Mouse (Mus musculus): ENCODE data around the gene Tlk2.

Gene Tlk2

DNA sequence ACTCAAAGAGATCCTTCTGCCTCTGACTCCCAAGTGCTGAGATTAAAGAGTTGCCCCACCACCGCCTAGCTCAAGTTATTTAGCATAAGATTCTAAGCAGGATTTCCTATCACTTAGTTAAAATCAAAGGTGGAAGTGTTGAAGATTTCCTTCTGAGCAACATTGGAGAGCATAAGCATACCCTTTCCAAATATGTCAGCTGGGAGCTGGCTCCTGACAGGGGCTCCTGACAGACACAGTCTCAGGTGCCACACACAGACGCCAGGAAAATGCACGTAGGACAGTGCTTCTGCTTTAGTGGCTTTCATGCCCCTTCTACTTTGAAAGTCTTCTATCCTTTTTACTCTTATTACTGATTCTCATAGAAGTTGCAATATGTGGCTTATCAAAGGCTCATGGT lies 13.6 kb downstream of the Tlk2 start:
- ChIA-PET CTCF (interaction anchor here in 1 of 4 experiments (1.6 kb wide), 1 partner anchor 11 kb away, joined by 9 read pairs; no protein-coding TSS in a partner anchor), POLR2A (interaction anchor here in 2 of 4 experiments (0.8 to 1.6 kb wide), 10 partner anchors 9 to 26 kb away, joined by 3 to 9 read pairs (median 3); partner anchors contain the start of gene Tlk2 (in 1 of the 2))

DNA sequence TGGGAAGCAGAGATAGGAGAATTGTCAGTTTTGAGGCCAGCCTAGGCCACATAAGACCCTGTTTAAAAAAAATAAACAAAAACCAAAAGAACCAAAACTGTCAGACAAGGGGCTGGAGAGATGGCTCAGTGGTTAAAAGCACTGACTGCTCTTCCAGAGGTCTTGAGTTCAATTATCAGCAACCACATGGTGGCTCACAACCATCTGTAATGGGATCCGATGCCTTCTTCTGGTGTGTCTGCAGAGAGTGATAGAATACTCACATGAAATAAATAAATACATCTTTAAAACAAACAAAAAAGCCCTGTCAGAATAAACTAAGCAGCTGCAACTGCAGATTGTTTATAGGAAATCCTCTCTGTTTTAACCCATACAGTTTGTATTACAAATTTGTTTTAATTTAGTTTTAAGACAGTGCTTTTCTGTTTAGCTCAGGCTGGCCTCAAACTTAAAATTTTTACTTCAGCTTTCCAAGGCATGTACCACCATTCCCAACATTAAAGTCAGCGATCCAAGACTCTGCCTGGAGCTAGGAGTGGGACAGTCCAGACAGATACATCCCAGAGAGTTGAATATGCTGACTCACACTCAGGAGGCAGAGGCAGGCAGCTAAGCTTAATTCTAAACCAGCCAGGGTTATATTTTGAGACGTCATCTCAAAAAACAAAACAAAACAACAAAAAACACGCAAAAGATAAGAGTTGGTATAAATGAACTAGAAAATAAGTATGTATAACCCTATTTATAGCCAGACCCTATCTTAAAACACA lies 18.5 kb downstream of the Tlk2 start:
- CTCF ChIA-PET = no interaction called here
- POLR2A ChIA-PET = interaction anchor here in 2 of 4 experiments (0.8 to 4.7 kb wide), 8 partner anchors 11 to 92 kb away, joined by 3 to 25 read pairs (median 4); no protein-coding TSS in a partner anchor

DNA sequence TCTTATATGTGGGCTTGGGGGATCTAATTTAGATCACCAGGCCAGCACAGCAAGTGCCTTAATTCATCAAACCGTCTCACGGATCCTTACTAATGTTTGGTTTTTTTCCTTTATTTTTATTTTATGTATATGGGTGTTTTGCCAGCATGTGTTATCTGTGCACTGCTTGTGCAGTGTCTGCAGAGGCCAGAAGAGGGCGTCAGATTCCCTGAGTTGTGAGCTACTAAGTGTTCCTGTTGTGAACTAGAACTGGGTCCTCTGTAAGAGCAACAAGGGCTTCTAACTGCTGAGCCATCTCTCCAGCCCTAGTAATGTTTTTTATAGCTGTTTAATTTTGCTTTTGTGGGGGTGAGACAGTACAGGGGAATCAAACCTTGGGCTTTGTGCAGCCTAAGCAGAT lies 23.8 kb downstream of the Tlk2 start:
- ChIA-PET CTCF (interaction anchor here (0.5 to 1.6 kb wide), 16 partner anchors 8 to 252 kb away, joined by 3 to 9 read pairs (median 4); no protein-coding TSS in a partner anchor), POLR2A (interaction anchor here (0.5 to 1.8 kb wide), 9 partner anchors 10 to 131 kb away, joined by 3 to 7 read pairs (median 3); no protein-coding TSS in a partner anchor)

DNA sequence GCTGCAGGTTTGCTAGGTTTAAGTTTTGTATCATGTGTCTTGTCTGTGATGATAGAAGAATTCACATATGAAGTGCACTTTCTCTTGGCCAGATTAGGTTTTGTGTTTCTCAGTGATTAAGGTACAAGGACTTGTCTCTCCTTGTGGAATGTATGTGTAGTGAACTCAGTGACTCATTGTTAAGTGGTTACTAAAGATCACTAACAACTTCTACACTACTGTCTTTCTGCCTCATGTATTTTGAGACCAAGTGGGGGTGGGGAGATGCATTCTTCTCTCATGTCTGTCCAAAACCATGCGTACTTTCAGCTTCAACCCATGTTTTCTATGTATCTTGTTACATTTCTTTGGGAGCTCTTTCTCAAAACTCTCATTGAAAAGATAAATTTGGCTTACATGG lies 31.4 kb downstream of the Tlk2 start:
- POLR2A ChIA-PET = interaction anchor here in 1 of 4 experiments (0.6 kb wide), 1 partner anchor 875 kb away, joined by 3 read pairs; no protein-coding TSS in a partner anchor
- CTCF ChIA-PET = interaction anchor here in 1 of 4 experiments (0.6 kb wide), 1 partner anchor 905 kb away, joined by 3 read pairs; no protein-coding TSS in a partner anchor

DNA sequence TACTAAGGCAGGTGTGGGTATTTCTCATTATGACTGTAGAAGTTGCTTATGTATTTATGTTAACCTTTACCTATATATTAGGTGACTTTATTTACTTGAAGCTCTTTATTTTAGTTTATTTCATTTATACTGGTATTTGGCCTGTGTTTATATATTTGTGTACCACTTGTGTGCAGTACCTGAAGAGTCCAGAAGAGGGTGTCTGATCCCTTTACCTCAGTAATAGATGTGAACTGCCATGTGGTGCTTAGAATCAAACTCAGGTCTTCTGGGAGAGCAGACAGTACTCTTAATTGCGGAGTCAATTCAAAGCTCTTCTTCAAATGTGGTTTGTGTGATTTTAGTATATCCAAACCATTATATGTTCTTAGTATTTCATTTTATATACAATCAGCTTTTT lies 35.6 kb downstream of the Tlk2 start:
- POLR2A ChIA-PET = interaction anchor here in 2 of 4 experiments (0.6 to 4.0 kb wide), 8 partner anchors 11 to 73 kb away, joined by 3 to 22 read pairs (median 4); no protein-coding TSS in a partner anchor
- CTCF ChIA-PET = interaction anchor here in 2 of 4 experiments (0.6 to 1.2 kb wide), 3 partner anchors 11 to 18 kb away, joined by 3 to 5 read pairs (median 5); no protein-coding TSS in a partner anchor

GRCm38 (mm10) chr11:105217771-105218170 lies 39.2 kb downstream of the Tlk2 start:
- ChIA-PET CTCF (no interaction called here), POLR2A (interaction anchor here in 1 of 4 experiments (1.0 to 1.8 kb wide), 3 partner anchors 23 to 66 kb away, joined by 3 to 8 read pairs (median 3); no protein-coding TSS in a partner anchor)

- ChIA-PET CTCF (interaction anchor here in 1 of 4 experiments (0.7 to 1.1 kb wide), 2 partner anchors 8 to 32 kb away, joined by 3 to 4 read pairs; no protein-coding TSS in a partner anchor), POLR2A (interaction anchor here in 1 of 4 experiments (0.6 to 1.6 kb wide), 4 partner anchors 9 to 1313 kb away, joined by 3 to 6 read pairs (median 4); no protein-coding TSS in a partner anchor)
These were observed 55.9 kb downstream of the Tlk2 start for GRCm38 (mm10) chr11:105234501-105234900.

- ChIA-PET POLR2A (no interaction called here), CTCF (interaction anchor here in 1 of 4 experiments (0.6 kb wide), 2 partner anchors 954 to 978 kb away, joined by 4 read pairs; no protein-coding TSS in a partner anchor)
These were observed 62.4 kb downstream of the Tlk2 start for GRCm38 (mm10) chr11:105240991-105241390.

- ChIA-PET CTCF (no interaction called here), POLR2A (interaction anchor here in 2 of 4 experiments (0.8 to 1.5 kb wide), 4 partner anchors 11 to 118 kb away, joined by 3 to 11 read pairs (median 3); no protein-coding TSS in a partner anchor)
These were observed 67.8 kb downstream of the Tlk2 start for GRCm38 (mm10) chr11:105246369-105246768.

DNA sequence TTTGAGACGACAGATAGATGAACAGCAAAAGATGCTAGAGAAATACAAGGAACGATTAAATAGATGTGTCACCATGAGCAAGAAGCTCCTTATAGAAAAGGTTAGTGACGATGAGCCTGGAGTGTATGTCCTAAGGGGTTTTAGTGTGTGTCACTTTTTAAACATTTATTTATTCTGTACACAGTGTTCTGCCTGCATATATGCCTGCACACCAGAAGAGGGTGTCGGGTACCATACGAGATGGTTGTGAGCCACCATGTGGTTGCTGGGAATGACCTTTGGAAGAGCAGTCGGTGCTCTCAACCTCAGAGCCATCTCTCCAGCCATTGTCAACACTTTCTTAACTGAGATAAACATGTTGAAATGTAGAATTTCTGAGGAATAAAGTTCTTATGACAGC lies 68.2 kb downstream of the Tlk2 start:
- POLR2A ChIA-PET = interaction anchor here in 2 of 4 experiments (0.8 to 1.5 kb wide), 3 partner anchors 17 to 118 kb away, joined by 3 to 11 read pairs (median 3); no protein-coding TSS in a partner anchor
- CTCF ChIA-PET = no interaction called here

DNA sequence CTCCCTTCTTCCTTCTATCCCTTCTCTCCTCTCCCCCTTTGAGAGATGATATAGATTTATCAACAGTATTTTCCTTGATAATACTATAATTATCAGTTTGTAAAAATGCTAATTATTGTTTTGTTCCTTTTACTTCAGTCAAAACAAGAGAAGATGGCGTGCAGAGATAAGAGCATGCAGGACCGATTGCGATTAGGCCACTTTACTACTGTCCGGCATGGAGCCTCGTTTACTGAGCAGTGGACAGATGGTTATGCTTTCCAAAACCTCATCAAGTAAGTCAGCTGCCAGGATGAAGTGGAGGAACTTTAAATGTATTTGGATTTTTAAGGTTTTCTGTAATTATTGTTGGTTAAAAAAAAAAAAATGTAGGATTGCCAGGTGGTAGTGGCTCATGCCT lies 68.7 kb downstream of the Tlk2 start:
- ChIA-PET POLR2A (interaction anchor here in 1 of 4 experiments (1.2 kb wide), 1 partner anchor 119 kb away, joined by 11 read pairs; no protein-coding TSS in a partner anchor), CTCF (no interaction called here)

GRCm38 (mm10) chr11:105259733-105260132 lies 81.1 kb downstream of the Tlk2 start:
- ChIA-PET POLR2A (interaction anchor here in 2 of 4 experiments (0.5 to 1.3 kb wide), 3 partner anchors 16 to 75 kb away, joined by 3 to 4 read pairs (median 3); no protein-coding TSS in a partner anchor), CTCF (no interaction called here)

DNA sequence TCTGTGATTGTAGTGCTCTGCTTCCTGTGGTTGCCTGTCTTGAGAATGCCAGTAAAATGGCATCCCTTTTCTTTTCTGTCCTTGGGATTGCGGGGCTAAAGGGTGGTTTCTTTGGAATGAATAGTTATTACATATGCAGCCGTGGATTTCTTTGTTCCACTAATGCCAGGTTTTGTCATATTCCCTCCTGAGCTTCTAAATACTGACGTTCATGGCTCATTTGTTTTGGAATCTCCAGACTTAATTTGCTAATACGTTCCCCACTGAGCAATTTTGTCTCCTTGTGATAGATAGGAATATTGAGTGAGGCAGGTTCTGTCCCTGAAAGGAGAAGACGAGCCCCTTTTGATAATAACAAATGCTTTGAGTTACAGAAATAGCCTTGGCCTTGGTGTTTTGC lies 82.5 kb downstream of the Tlk2 start:
- POLR2A ChIA-PET = interaction anchor here in 1 of 4 experiments (1.3 kb wide), 1 partner anchor 19 kb away, joined by 4 read pairs; no protein-coding TSS in a partner anchor

DNA sequence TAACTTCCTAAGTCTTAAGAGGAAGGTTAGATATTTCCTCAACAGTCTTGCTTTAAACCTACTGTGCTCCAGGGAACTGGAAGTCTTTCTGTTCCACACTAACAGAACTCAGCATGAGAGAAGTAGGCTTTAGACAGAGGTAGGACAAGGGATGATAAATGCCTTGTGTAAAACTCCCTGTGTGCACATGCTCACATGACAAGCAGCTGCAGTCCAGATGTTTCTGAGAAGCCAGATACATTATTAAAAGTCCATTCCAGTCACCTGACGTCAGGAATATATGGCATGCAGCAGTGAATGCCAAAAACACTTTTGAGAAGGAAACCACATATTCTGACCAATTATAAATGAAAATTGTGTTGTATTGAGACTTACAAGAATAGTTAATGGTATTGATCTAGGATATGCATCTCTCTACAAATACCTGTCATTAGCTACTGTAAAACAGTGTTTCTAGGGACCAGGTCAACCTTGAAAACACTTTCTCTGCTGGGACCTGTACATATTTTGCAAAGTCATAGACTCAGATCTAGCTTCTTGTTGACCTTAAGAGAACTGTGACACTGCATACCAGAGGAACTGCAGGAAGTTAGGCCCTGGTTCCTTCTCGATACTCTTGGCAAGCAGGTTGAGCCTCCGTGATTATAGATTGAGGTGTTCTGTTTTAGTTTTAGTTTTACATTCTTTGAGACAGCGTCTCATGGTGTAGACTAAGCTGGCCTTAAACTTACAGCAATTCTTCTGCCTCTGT lies 83.2 kb downstream of the Tlk2 start:
- CTCF ChIA-PET = no interaction called here
- POLR2A ChIA-PET = interaction anchor here in 1 of 4 experiments (0.6 kb wide), 1 partner anchor 69 kb away, joined by 3 read pairs; no protein-coding TSS in a partner anchor

More for the DNA sequence above, 82.5 kb downstream of the Tlk2 start:
- CTCF ChIA-PET = no interaction called here

- CTCF ChIA-PET = no interaction called here
- POLR2A ChIA-PET = no interaction called here
These were observed 85.9 kb downstream of the Tlk2 start for GRCm38 (mm10) chr11:105264506-105264905.

- CTCF ChIA-PET = no interaction called here
These were observed 86.4 kb downstream of the Tlk2 start for GRCm38 (mm10) chr11:105264988-105265387.

GRCm38 (mm10) chr11:105270155-105270554 lies 91.5 kb downstream of the Tlk2 start:
- CTCF ChIA-PET = interaction anchor here (0.5 to 2.6 kb wide), 14 partner anchors 13 to 322 kb away, joined by 3 to 13 read pairs (median 4); no protein-coding TSS in a partner anchor
- POLR2A ChIA-PET = interaction anchor here in 1 of 4 experiments (0.6 to 1.6 kb wide), 2 partner anchors 15 to 347 kb away, joined by 6 to 7 read pairs; no protein-coding TSS in a partner anchor

More at GRCm38 (mm10) chr11:105264988-105265387, 86.4 kb downstream of the Tlk2 start:
- POLR2A ChIA-PET = no interaction called here

GRCm38 (mm10) chr11:105280456-105280855 lies 101.8 kb downstream of the Tlk2 start:
- CTCF ChIA-PET = interaction anchor here in 1 of 4 experiments (0.6 to 0.7 kb wide), 2 partner anchors 10 to 312 kb away, joined by 3 to 7 read pairs; no protein-coding TSS in a partner anchor
- POLR2A ChIA-PET = interaction anchor here in 1 of 4 experiments (1.2 to 2.8 kb wide), 3 partner anchors 10 to 20 kb away, joined by 3 to 16 read pairs (median 4); partner anchors contain the start of gene Mrc2

Data from embryonic stem cell, embryonic (primary cell).